Mouse (Mus musculus): ENCODE measurements around the gene Mtap. TPM values are rescaled to one million over a fixed set of nuclear protein-coding genes. Genes with fewer than 3 reads are reported as not detected.

The Mtap gene
- total and polyA plus RNA-seq, 2 experiments from 2014 or later = 7.6 to 15.1 TPM

GRCm38 (mm10) chr4:89140832-89141231, 3.9 kb downstream of the Mtap start:
- H3K9me3 ChIP-seq (ENCODE audit: low read length) = no peaks in the 10 kb centered on the region
- H3K4me3 ChIP-seq (ENCODE audit: low read depth, low read length) = no peak overlapping the region
- H3K27me3 ChIP-seq (ENCODE audit: insufficient read depth, low read length) = no peaks in the 10 kb centered on the region
- 81% methylated on average over 5 of the region's 5 CpGs for WGBS
- ATAC-seq (ENCODE audit: low FRiP score) = no peak
- H3K27ac ChIP-seq (ENCODE audit: low read depth, low read length) = no peak overlapping the region
- TF ChIP-seq CTCF (IDR thresholded peaks at IDR 0.05) = no peak
- peak; percentile 67 for DNase-seq (ENCODE audit: low spot score)
- H3K4me2 ChIP-seq (ENCODE audit: low read depth, low read length, poor library complexity, severe bottlenecking) = no peak overlapping the region
- 0 out of 2 replicates have a peak, but pooled peaks cover 7% of the 10 kb centered on the region for H3K4me1 ChIP-seq (ENCODE audit: insufficient read depth, low read length)
- no peak overlapping the region for H3K9ac ChIP-seq (replicated peaks; ENCODE audit: low read length, poor library complexity, severe bottlenecking)
- H3K36me3 ChIP-seq (ENCODE audit: insufficient read depth, low read length) = no peaks in the 10 kb centered on the region

DNA sequence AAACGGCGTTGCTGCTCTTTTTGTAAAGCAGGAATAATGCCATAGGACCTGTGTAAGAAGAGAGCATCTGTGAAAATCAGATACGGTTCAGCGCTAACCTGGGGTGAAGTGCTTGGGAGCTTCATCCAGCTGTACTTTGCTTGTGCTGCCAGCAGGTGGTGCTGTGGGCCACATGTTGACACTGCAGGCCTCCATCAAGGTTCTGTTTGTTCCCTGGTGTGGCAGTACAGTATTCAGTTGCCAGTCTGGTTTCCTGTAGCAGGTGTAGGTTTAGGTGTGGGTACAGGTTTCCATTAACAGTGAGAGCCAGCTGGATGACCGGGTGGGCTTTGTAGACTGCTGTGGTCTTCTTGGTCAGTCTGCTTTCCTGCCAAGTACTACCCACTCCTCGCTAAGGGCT, 8.5 kb downstream of the Mtap start:
- DNase-seq (ENCODE audit: low spot score) = peak; percentile 72
- no peak overlapping the region for H3K9ac ChIP-seq (replicated peaks; ENCODE audit: low read length, poor library complexity, severe bottlenecking)
- WGBS = 43% methylated on average over 6 of the region's 6 CpGs

DNA sequence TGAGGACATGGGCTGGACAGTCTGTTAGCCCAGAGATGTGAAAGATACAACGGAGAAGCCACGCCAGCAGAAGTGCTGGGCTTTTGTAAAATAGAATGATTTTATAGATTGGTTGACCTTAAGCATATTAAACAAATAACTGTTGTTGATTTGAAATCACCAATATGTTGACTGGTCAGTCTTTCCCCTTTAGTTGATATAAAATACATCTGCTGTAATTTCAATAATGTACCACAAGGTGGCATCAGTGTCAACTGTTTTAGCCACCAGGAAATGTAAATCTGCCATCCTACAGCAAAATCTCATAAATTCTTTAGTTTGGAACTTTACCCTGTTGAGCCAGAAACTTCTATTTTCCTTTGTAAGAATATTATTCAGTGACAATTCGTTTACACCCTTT, 9.4 kb downstream of the Mtap start:
- Histone ChIP-seq H3K36me3 (ENCODE audit: insufficient read depth, low read length) (peaks cover 2% of the 10 kb centered on the region; the same call in 1 of the 2 replicates), H3K4me2 (ENCODE audit: low read depth, low read length, poor library complexity, severe bottlenecking) (no peak overlapping the region), H3K4me3 (ENCODE audit: low read depth, low read length) (no peak overlapping the region), H3K9ac (replicated peaks; ENCODE audit: low read length, poor library complexity, severe bottlenecking) (no peak overlapping the region), H3K27ac (ENCODE audit: low read depth, low read length) (no peak overlapping the region), H3K4me1 (ENCODE audit: insufficient read depth, low read length) (no peaks in the 10 kb centered on the region), H3K9me3 (ENCODE audit: low read length) (no peaks in the 10 kb centered on the region), H3K27me3 (ENCODE audit: insufficient read depth, low read length) (no peaks in the 10 kb centered on the region)
- WGBS = 47% methylated on average over 3 of the region's 3 CpGs
- TF ChIP-seq CTCF (IDR thresholded peaks at IDR 0.05) = peak; percentile 86
- DNase-seq (ENCODE audit: low spot score) (peak; percentile 71), ATAC-seq (ENCODE audit: low FRiP score) (no peak)

More for the DNA sequence above, 8.5 kb downstream of the Mtap start:
- no peaks in the 10 kb centered on the region for H3K9me3 ChIP-seq (ENCODE audit: low read length)
- H3K27me3 ChIP-seq (ENCODE audit: insufficient read depth, low read length) = no peaks in the 10 kb centered on the region
- TF ChIP-seq CTCF (IDR thresholded peaks at IDR 0.05) = peak; percentile 93
- no peak overlapping the region for H3K4me2 ChIP-seq (ENCODE audit: low read depth, low read length, poor library complexity, severe bottlenecking)
- no peaks in the 10 kb centered on the region for H3K36me3 ChIP-seq (ENCODE audit: insufficient read depth, low read length)
- no peak overlapping the region for H3K27ac ChIP-seq (ENCODE audit: low read depth, low read length)
- no peak overlapping the region for H3K4me3 ChIP-seq (ENCODE audit: low read depth, low read length)
- H3K4me1 ChIP-seq (ENCODE audit: insufficient read depth, low read length) = no peaks in the 10 kb centered on the region
- ATAC-seq (ENCODE audit: low FRiP score) = peak; percentile 66

GRCm38 (mm10) chr4:89149261-89149660, 12.3 kb downstream of the Mtap start:
- H3K9me3 ChIP-seq (ENCODE audit: low read length) = no peaks in the 10 kb centered on the region
- no peaks in the 10 kb centered on the region for H3K27me3 ChIP-seq (ENCODE audit: insufficient read depth, low read length)
- TF ChIP-seq CTCF (IDR thresholded peaks at IDR 0.05) = no peak
- H3K4me3 ChIP-seq (ENCODE audit: low read depth, low read length) = no peak overlapping the region
- H3K36me3 ChIP-seq (ENCODE audit: insufficient read depth, low read length) = peaks cover 6% of the 10 kb centered on the region; the same call in 1 of the 2 replicates
- ATAC-seq (ENCODE audit: low FRiP score) = no peak
- no peak for DNase-seq (ENCODE audit: low spot score)
- no peak overlapping the region for H3K9ac ChIP-seq (replicated peaks; ENCODE audit: low read length, poor library complexity, severe bottlenecking)
- no peak overlapping the region for H3K4me2 ChIP-seq (ENCODE audit: low read depth, low read length, poor library complexity, severe bottlenecking)
- no peak overlapping the region for H3K27ac ChIP-seq (ENCODE audit: low read depth, low read length)
- no peaks in the 10 kb centered on the region for H3K4me1 ChIP-seq (ENCODE audit: insufficient read depth, low read length)

GRCm38 (mm10) chr4:89161389-89161788, 24.5 kb downstream of the Mtap start:
- Histone ChIP-seq H3K4me2 (ENCODE audit: low read depth, low read length, poor library complexity, severe bottlenecking) (no peak overlapping the region), H3K9me3 (ENCODE audit: low read length) (no peaks in the 10 kb centered on the region), H3K9ac (replicated peaks; ENCODE audit: low read length, poor library complexity, severe bottlenecking) (no peak overlapping the region), H3K4me3 (ENCODE audit: low read depth, low read length) (no peak overlapping the region), H3K27ac (ENCODE audit: low read depth, low read length) (no peak overlapping the region), H3K27me3 (ENCODE audit: insufficient read depth, low read length) (no peaks in the 10 kb centered on the region), H3K4me1 (ENCODE audit: insufficient read depth, low read length) (no peaks in the 10 kb centered on the region), H3K36me3 (ENCODE audit: insufficient read depth, low read length) (peaks cover 10% of the 10 kb centered on the region; the same call in 1 of the 2 replicates)
- DNase-seq (ENCODE audit: low spot score) = no peak
- TF ChIP-seq CTCF (IDR thresholded peaks at IDR 0.05) = no peak
- ATAC-seq (ENCODE audit: low FRiP score) = no peak
- whole genome bisulfite sequencing = 94% methylated on average over 3 of the region's 3 CpGs

DNA sequence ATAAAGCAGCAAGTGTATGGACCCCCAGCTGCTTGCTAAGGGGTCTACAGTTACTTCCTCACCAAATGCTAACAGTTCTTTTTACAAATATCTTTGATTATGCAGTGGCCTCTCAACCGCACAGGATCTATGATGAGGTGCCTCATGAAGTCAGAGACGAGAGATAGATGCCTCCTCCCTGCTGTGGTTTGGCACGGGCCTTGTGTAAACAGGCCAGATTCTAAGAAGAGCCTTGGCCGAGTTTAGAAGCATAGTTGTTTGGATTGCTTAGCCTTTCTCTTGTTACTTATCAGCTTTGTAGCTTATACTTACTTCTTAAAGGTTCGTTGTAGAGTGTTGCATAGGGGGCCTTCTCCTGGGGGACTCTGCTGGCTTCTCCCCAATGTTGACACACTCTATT, 25.6 kb downstream of the Mtap start:
- H3K4me2 ChIP-seq (ENCODE audit: low read depth, low read length, poor library complexity, severe bottlenecking) = no peak overlapping the region

More for the DNA sequence above, 25.6 kb downstream of the Mtap start:
- Histone ChIP-seq H3K27me3 (ENCODE audit: insufficient read depth, low read length) (no peaks in the 10 kb centered on the region), H3K9me3 (ENCODE audit: low read length) (no peaks in the 10 kb centered on the region), H3K27ac (ENCODE audit: low read depth, low read length) (no peak overlapping the region), H3K4me3 (ENCODE audit: low read depth, low read length) (no peak overlapping the region), H3K36me3 (ENCODE audit: insufficient read depth, low read length) (peaks cover 7% of the 10 kb centered on the region; the same call in 1 of the 2 replicates), H3K9ac (replicated peaks; ENCODE audit: low read length, poor library complexity, severe bottlenecking) (no peak overlapping the region), H3K4me1 (ENCODE audit: insufficient read depth, low read length) (no peaks in the 10 kb centered on the region)
- DNase-seq (ENCODE audit: low spot score) (no peak), ATAC-seq (ENCODE audit: low FRiP score) (no peak)
- 74% methylated on average over 5 of the region's 5 CpGs for WGBS
- no peak for TF ChIP-seq CTCF (IDR thresholded peaks at IDR 0.05)
